Mouse (Mus musculus) small intestine, adult 2 months (tissue): Measurements from ENCODE around the gene Ppp1r32.

Experiments
- CTCF ChIP-seq: fragments of 200-500 bp; IDR thresholded peaks from 2 replicates; pipeline ENCODE4 v1.5.1; 2012; ENCODE audit warnings: low read depth, mild to moderate bottlenecking, control low read depth, inconsistent platforms, low read length, moderate library complexity, mixed read lengths; ENCODE audit not compliant: insufficient replicate concordance, insufficient read length; ENCODE audit errors: extremely low read depth
- POLR2A ChIP-seq: fragments of 200-500 bp; IDR thresholded peaks from 2 replicates; pipeline ENCODE4 v1.6.1; 2012; ENCODE audit warnings: low read depth, mild to moderate bottlenecking, control low read depth, inconsistent platforms, low read length, moderate library complexity

DNA sequence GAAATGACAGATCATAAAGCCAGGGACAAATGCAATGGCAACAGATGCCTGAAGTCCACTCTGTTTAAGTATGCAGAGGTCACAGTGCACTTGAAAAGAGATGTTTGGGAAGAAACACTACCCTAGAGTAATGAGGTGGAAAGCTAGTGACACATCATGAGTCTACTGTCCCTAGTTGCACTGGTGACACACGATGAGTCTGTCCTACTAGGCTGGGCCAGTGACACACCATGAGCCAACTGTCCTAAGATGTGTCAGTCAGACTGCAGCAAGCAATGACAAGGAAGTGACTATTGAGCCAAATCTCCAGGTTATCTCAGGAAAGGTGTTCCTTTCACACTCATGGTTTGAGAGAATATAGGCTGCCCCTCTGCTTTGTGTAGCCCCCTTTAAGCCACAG lies 12.9 kb upstream of the Ppp1r32 start:
- TF ChIP-seq CTCF, result no peak
- TF ChIP-seq POLR2A, result no peak
